Mouse (Mus musculus) C2C12 (cell line): ENCODE data around the gene Gbp3.

Experiments used
- CEBPB ChIP-seq: IDR thresholded peaks from one replicate; pipeline ENCODE4 v1.6.1; 2011; ENCODE audit warnings: low read depth, mild to moderate bottlenecking, control low read depth, moderate library complexity
- CTCF ChIP-seq: IDR thresholded peaks from one replicate; pipeline ENCODE4 v1.5.1; 2011; ENCODE audit not compliant: control insufficient read depth, insufficient read depth, insufficient read length
- USF1 ChIP-seq: IDR thresholded peaks from one replicate; pipeline ENCODE4 v1.6.1; 2011; ENCODE audit warnings: low read depth, mild to moderate bottlenecking, control low read depth, moderate library complexity

- no peak for TF ChIP-seq CEBPB
- TF ChIP-seq CTCF = no peak
- TF ChIP-seq USF1 = no peak
These were observed 28.2 kb upstream of the Gbp3 start for GRCm38 (mm10) chr3:142531595-142531994.
